Mouse (Mus musculus) heart, adult 2 months (tissue): ENCODE measurements around the gene Abcc3. TPM values are rescaled to one million over a fixed set of nuclear protein-coding genes. Genes with fewer than 3 reads are reported as not detected.
A peak's percentile ranks its signal among the peaks of the same experiment; 100 is the strongest.

ENCODE experiments used
- DNase-seq, 2 experiments: peaks; one replicate each; pipeline ENCODE4 v3.0.0; 2021
- H3K27ac ChIP-seq: fragments of 200-600 bp; 2 replicates; pipeline ENCODE4 v1.8.1; 2022
- H3K27me3 ChIP-seq: fragments of 200-500 bp; 2 replicates; pipeline ENCODE4 v1.6.1; 2012; ENCODE audit warnings: mild to moderate bottlenecking, low read length, inconsistent platforms, mixed read lengths; ENCODE audit not compliant: control insufficient read depth, insufficient read depth
- H3K36me3 ChIP-seq: fragments of 200-500 bp; 2 replicates; pipeline ENCODE4 v1.6.1; 2012; ENCODE audit warnings: low read length, inconsistent platforms; ENCODE audit not compliant: control insufficient read depth, insufficient read depth
- H3K4me1 ChIP-seq: fragments of 200-500 bp; 2 replicates; pipeline ENCODE4 v1.6.1; 2011; ENCODE audit warnings: low read length; ENCODE audit not compliant: control insufficient read depth, insufficient read depth
- H3K4me3 ChIP-seq: fragments of 200-600 bp; 2 replicates; pipeline ENCODE4 v1.8.1; 2022
- H3K79me2 ChIP-seq: fragments of 200-500 bp; replicated peaks from 2 replicates; pipeline ENCODE4 v1.6.1; 2012; ENCODE audit warnings: mild to moderate bottlenecking, inconsistent platforms, low read length, moderate library complexity, mixed read lengths; ENCODE audit not compliant: control insufficient read depth, insufficient read depth
- H3K9ac ChIP-seq: fragments of 200-500 bp; 2 replicates; pipeline ENCODE4 v1.6.1; 2012; ENCODE audit warnings: low read depth, mild to moderate bottlenecking, control low read depth, inconsistent platforms, low read length, mixed read lengths
- CTCF ChIP-seq: fragments of 200-600 bp; IDR thresholded peaks from 2 replicates; pipeline ENCODE4 v1.8.1; 2022; ENCODE audit warnings: antibody characterized with exemption, mild to moderate bottlenecking, moderate library complexity
- EP300 ChIP-seq: fragments of 200-500 bp; IDR thresholded peaks from 2 replicates; pipeline ENCODE4 v1.6.1; 2011; ENCODE audit warnings: low read depth, low read length, control low read depth; ENCODE audit not compliant: insufficient read depth
- POLR2A ChIP-seq: fragments of 200-500 bp; IDR thresholded peaks from 2 replicates; pipeline ENCODE4 v1.6.1; 2011; ENCODE audit warnings: mild to moderate bottlenecking, low read depth, low read length, control low read depth; ENCODE audit not compliant: insufficient read depth
- WGBS: fragments of 180-500 bp; shearing (Covaris S2); methylation state at CpG from one replicate; pipeline ENCODE4 v1.1.7; 2018; 5-methylcytosine and 5-hydroxymethylcytosine counted together
- intact Hi-C: fragments of 180-260 bp; cut with DNase I; formaldehyde crosslinking; loops from one replicate; pipeline ENCODE4 v1.15.1; 2025
- polyA plus RNA-seq: library from polyadenylated mRNA; depleted of rRNA; stranded (reverse); fragments of >200 nt; gene quantifications from 2 replicates; pipeline ENCODE4 v1.2.3, GENCODE M21; 2012
- total RNA-seq, 2 experiments: library from RNA; stranded (reverse); gene quantifications; 2 replicates each; pipeline ENCODE4 v1.2.3; 2021

Gene Abcc3
- total and polyA plus RNA-seq, 3 experiments, result 1.6 to 2.3 (median 2.0) TPM

- 81% methylated on average over 5 of the region's 5 CpGs for WGBS
- Histone ChIP-seq H3K36me3 (peaks cover 20% of the 10 kb centered on the region), H3K4me1 (peaks cover 4% of the 10 kb centered on the region), H3K9ac (no peak overlapping the region), H3K27me3 (no peaks in the 10 kb centered on the region), H3K27ac (no peak overlapping the region), H3K79me2 (peaks cover 10% of the 10 kb centered on the region), H3K4me3 (no peak overlapping the region)
- no peak for DNase-seq
- TF ChIP-seq EP300 (no peak), CTCF (no peak), POLR2A (no peak)
- intact Hi-C loops, result loop anchor here (5.0 kb wide), 1 partner anchor 111 kb away; the partner anchor contains the start of gene Tob1
Measured at GRCm38 (mm10) chr11:94323271-94323925, 69.4 kb downstream of the Abcc3 start.

- H3K27ac ChIP-seq, result peak overlapping the region; percentile 90
- intact Hi-C loops, result loop anchor here (5.0 kb wide), 1 partner anchor 110 kb away; the partner anchor contains the start of gene Tob1
- H3K27me3 ChIP-seq, result no peaks in the 10 kb centered on the region
- peaks cover 13% of the 10 kb centered on the region for H3K79me2 ChIP-seq
- TF ChIP-seq CTCF, result no peak
- no peak for TF ChIP-seq POLR2A
- no peak for TF ChIP-seq EP300
- H3K36me3 ChIP-seq, result peaks cover 27% of the 10 kb centered on the region
- no peak for DNase-seq
- peaks cover 4% of the 10 kb centered on the region for H3K4me1 ChIP-seq
- no peak overlapping the region for H3K9ac ChIP-seq
- WGBS, result 50% methylated on average over 5 of the region's 5 CpGs
- H3K4me3 ChIP-seq, result peak overlapping the region; percentile 83
Measured at GRCm38 (mm10) chr11:94322636-94323035, 70.2 kb downstream of the Abcc3 start.

GRCm38 (mm10) chr11:94321931-94322400 is 70.8 kb downstream of the Abcc3 start, which contains the start of gene Luc7l3:
Luc7l3 (minus strand) TSS chr11:94321988.
- Histone ChIP-seq H3K27me3 (no peaks in the 10 kb centered on the region), H3K36me3 (peaks cover 32% of the 10 kb centered on the region), H3K4me1 (peaks cover 3% of the 10 kb centered on the region), H3K4me3 (peak within 1 kb of the TSS; percentile 83), H3K27ac (peak within 1 kb of the TSS; percentile 90), H3K79me2 (peaks cover 13% of the 10 kb centered on the region), H3K9ac (peak within 1 kb of the TSS; percentile 96)
- under 1% methylated on average over 36 of the region's 36 CpGs for WGBS
- intact Hi-C loops, result loop anchor here (5.0 kb wide), 1 partner anchor 110 kb away; the partner anchor contains the start of gene Tob1
- TF ChIP-seq POLR2A (peak; percentile 97), EP300 (peak; percentile 44; the same call in 1 of the 2 replicates), CTCF (no peak)
- peak; percentile 97 for DNase-seq

GRCm38 (mm10) chr11:94320969-94321930 is 71.5 kb downstream of the Abcc3 start:
- H3K9ac ChIP-seq, result peak overlapping the region; percentile 96
- peak overlapping the region; percentile 90 for H3K27ac ChIP-seq
- WGBS, result under 1% methylated on average over 67 of the region's 67 CpGs
- H3K4me3 ChIP-seq, result peak overlapping the region; percentile 83
- H3K36me3 ChIP-seq, result peaks cover 35% of the 10 kb centered on the region
- intact Hi-C loops, result loop anchor here (5.0 kb wide), 1 partner anchor 109 kb away; the partner anchor contains the start of gene Tob1
- peaks cover 2% of the 10 kb centered on the region for H3K4me1 ChIP-seq
- peaks cover 15% of the 10 kb centered on the region for H3K79me2 ChIP-seq
- no peak for TF ChIP-seq POLR2A
- no peak for TF ChIP-seq CTCF
- TF ChIP-seq EP300, result 0 out of 2 replicates have a peak, but pooled peaks have one; percentile 18
- no peaks in the 10 kb centered on the region for H3K27me3 ChIP-seq
- no peak for DNase-seq

- intact Hi-C loops, result no loop called here
- Histone ChIP-seq H3K27ac (no peak overlapping the region), H3K9ac (no peak overlapping the region), H3K36me3 (peaks cover 63% of the 10 kb centered on the region), H3K79me2 (peaks cover 18% of the 10 kb centered on the region), H3K4me3 (no peak overlapping the region), H3K4me1 (peaks cover 11% of the 10 kb centered on the region), H3K27me3 (no peaks in the 10 kb centered on the region)
- no peak for DNase-seq
- WGBS, result 58% methylated on average over 5 of the region's 5 CpGs
- TF ChIP-seq POLR2A (no peak), EP300 (no peak), CTCF (no peak)
Measured at GRCm38 (mm10) chr11:94318056-94318455, 74.7 kb downstream of the Abcc3 start.
